Comparison of ENCODE assay signal across 7 mouse cellular contexts in the genomic region with DNA sequence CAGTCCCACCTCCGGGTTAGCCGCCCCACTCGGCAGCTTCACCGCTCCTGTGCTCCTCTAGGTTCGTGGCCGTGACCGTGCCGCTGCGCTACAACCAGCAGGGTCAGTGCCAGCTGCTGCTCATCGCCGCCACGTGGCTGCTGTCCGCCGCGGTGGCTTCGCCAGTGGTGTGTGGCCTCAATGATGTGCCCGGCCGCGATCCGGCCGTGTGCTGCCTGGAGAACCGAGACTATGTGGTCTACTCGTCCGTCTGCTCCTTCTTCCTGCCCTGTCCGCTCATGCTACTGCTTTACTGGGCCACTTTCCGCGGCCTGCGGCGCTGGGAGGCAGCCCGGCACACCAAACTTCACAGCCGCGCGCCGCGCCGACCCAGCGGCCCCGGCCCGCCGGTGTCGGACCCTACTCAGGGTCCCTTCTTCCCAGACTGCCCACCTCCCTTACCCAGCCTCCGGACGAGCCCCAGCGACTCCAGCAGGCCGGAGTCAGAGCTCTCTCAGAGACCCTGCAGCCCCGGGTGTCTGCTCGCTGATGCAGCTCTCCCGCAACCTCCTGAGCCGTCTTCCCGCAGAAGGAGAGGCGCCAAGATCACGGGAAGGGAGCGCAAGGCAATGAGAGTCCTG. TPM values are rescaled to one million over a fixed set of nuclear protein-coding genes. Genes with fewer than 3 reads are reported as not detected.
A peak's percentile ranks its signal among the peaks of the same experiment; 100 is the strongest.
DNase-seq lines count a peak whose midpoint lies in the region; ATAC-seq and TF ChIP-seq lines count a peak whose summit lies in the region.

No protein-coding gene starts in this region.

- peaks cover 9% of the 10 kb centered on the region for H3K4me1 ChIP-seq in testis, adult 2 months (ENCODE audit: control insufficient read depth, insufficient read depth, low read length)
- peaks cover 29% of the 10 kb centered on the region for H3K4me1 ChIP-seq in embryonic facial prominence, embryonic 15.5 days
- peaks cover 34% of the 10 kb centered on the region for H3K4me1 ChIP-seq in hindbrain, embryonic 15.5 days (replicated peaks)
- peaks cover 13% of the 10 kb centered on the region for H3K4me1 ChIP-seq in small intestine, adult 2 months (ENCODE audit: control insufficient read depth, insufficient read depth, insufficient read length, low read length)

- WGBS in embryonic facial prominence, embryonic 15.5 days = under 1% methylated on average over 53 of the region's 53 CpGs
- 2% methylated on average over 53 of the region's 53 CpGs for WGBS in hindbrain, embryonic 15.5 days
- WGBS in small intestine, adult 2 months = 1% methylated on average over 53 of the region's 53 CpGs

- TF ChIP-seq CTCF in testis, adult 2 months (IDR thresholded peaks at IDR 0.05; ENCODE audit: control insufficient read depth, insufficient read depth, insufficient replicate concordance, low read depth, low read length) = no peak
- TF ChIP-seq CTCF in small intestine, adult 2 months (IDR thresholded peaks at IDR 0.05; ENCODE audit: extremely low read depth, insufficient read length, insufficient replicate concordance, low read depth, low read length) = no peak

- H3K4me3 ChIP-seq in testis, adult 2 months (ENCODE audit: control insufficient read depth, low read depth, low read length) = peak overlapping the region; percentile 41
- H3K4me3 ChIP-seq in embryonic facial prominence, embryonic 15.5 days (replicated peaks) = peak overlapping the region; percentile 38
- peak overlapping the region; percentile 31 for H3K4me3 ChIP-seq in hindbrain, embryonic 15.5 days
- H3K4me3 ChIP-seq in small intestine, adult 2 months (ENCODE audit: low read depth, low read length) = peak overlapping the region; percentile 39

- ATAC-seq in embryonic facial prominence, embryonic 15.5 days (ENCODE audit: insufficient number of reproducible peaks, low FRiP score, low TSS enrichment, low read depth) = no peak
- ATAC-seq in hindbrain, embryonic 15.5 days (ENCODE audit: low FRiP score, low read depth) = no peak; the same call in 1 of the 2 replicates

- H3K27me3 ChIP-seq in testis, adult 2 months (ENCODE audit: control insufficient read depth, insufficient read depth, low read length) = no peaks in the 10 kb centered on the region
- peaks cover 49% of the 10 kb centered on the region for H3K27me3 ChIP-seq in embryonic facial prominence, embryonic 15.5 days
- H3K27me3 ChIP-seq in hindbrain, embryonic 15.5 days = peaks cover 57% of the 10 kb centered on the region
- H3K27me3 ChIP-seq in small intestine, adult 2 months (ENCODE audit: control insufficient read depth, insufficient read depth, low read length) = peaks cover 30% of the 10 kb centered on the region

- TF ChIP-seq POLR2A in testis, adult 2 months (IDR thresholded peaks at IDR 0.05; ENCODE audit: control insufficient read depth, low read depth, low read length) = no peak
- no peak for TF ChIP-seq POLR2A in small intestine, adult 2 months (IDR thresholded peaks at IDR 0.05; ENCODE audit: low read depth, low read length)

- H3K9ac ChIP-seq in embryonic facial prominence, embryonic 15.5 days = no peak overlapping the region
- no peak overlapping the region; the same call in 1 of the 2 replicates for H3K9ac ChIP-seq in hindbrain, embryonic 15.5 days

- peak overlapping the region; percentile 67 for H3K4me2 ChIP-seq in embryonic facial prominence, embryonic 15.5 days (replicated peaks)
- H3K4me2 ChIP-seq in hindbrain, embryonic 15.5 days = peak overlapping the region; percentile 62

- no peaks in the 10 kb centered on the region for H3K36me3 ChIP-seq in testis, adult 2 months (ENCODE audit: control insufficient read depth, insufficient read depth, low read length)
- peaks cover 16% of the 10 kb centered on the region for H3K36me3 ChIP-seq in embryonic facial prominence, embryonic 15.5 days
- H3K36me3 ChIP-seq in hindbrain, embryonic 15.5 days = peaks cover 7% of the 10 kb centered on the region
- H3K36me3 ChIP-seq in small intestine, adult 2 months (ENCODE audit: control insufficient read depth, insufficient read depth, low read length) = no peaks in the 10 kb centered on the region

- H3K27ac ChIP-seq in testis, adult 2 months (ENCODE audit: control insufficient read depth, insufficient read depth, low read depth, low read length) = peak overlapping the region; percentile 59
- no peak overlapping the region for H3K27ac ChIP-seq in embryonic facial prominence, embryonic 15.5 days (replicated peaks)
- H3K27ac ChIP-seq in hindbrain, embryonic 15.5 days (replicated peaks) = no peak overlapping the region
- H3K27ac ChIP-seq in small intestine, adult 2 months (ENCODE audit: insufficient read depth, low read depth, low read length) = no peak overlapping the region

- no peaks in the 10 kb centered on the region for H3K9me3 ChIP-seq in embryonic facial prominence, embryonic 15.5 days (replicated peaks)
- no peaks in the 10 kb centered on the region for H3K9me3 ChIP-seq in hindbrain, embryonic 15.5 days

- no peak for DNase-seq in testis, postnatal 14 days (ENCODE audit: low spot score)
- DNase-seq in lung, postnatal 10 days = peak; percentile 69
- DNase-seq in frontal cortex, postnatal 14 days (ENCODE audit: low spot score in 2 of 2) = no peak

RNA-seq across cellular contexts. Expression of gene Drd4, which starts 2.2 kb away (rescaled TPM):
- 11.5 and 13.0 TPM in 2 replicates for polyA plus RNA-seq in testis, adult 2 months (2012; rRNA removed)
- 0.76 and 1.1 TPM in 2 replicates for polyA plus RNA-seq in embryonic facial prominence, embryonic 15.5 days (2015; fragmentation: Nextera tagmentation; extraction: Ambion mirVana)
- polyA plus RNA-seq in hindbrain, embryonic 15.5 days (2015; fragmentation: Nextera tagmentation; extraction: Ambion mirVana) = 0.64 and 0.90 TPM in 2 replicates
- 0.04 and 0.30 TPM in 2 replicates for polyA plus RNA-seq in small intestine, adult 2 months (2012; rRNA removed)

RNA-seq across cellular contexts. Expression of gene Sct, which starts 15.0 kb away (rescaled TPM):
- polyA plus RNA-seq in testis, adult 2 months (2012; rRNA removed) = 6.4 and 8.6 TPM in 2 replicates
- polyA plus RNA-seq in embryonic facial prominence, embryonic 15.5 days (2015; fragmentation: Nextera tagmentation; extraction: Ambion mirVana) = 5.3 TPM in 2 replicates
- polyA plus RNA-seq in hindbrain, embryonic 15.5 days (2015; fragmentation: Nextera tagmentation; extraction: Ambion mirVana) = 2.8 and 4.1 TPM in 2 replicates
- polyA plus RNA-seq in small intestine, adult 2 months (2012; rRNA removed) = 337 and 777 TPM in 2 replicates

RNA-seq across cellular contexts. Expression of gene Cdhr5, which starts 17.4 kb away (rescaled TPM):
- polyA plus RNA-seq in testis, adult 2 months (2012; rRNA removed) = 0.76 and 0.91 TPM in 2 replicates
- 0.19 TPM in 1 of 2 replicates, not detected in the other for polyA plus RNA-seq in embryonic facial prominence, embryonic 15.5 days (2015; fragmentation: Nextera tagmentation; extraction: Ambion mirVana)
- not detected in 2 replicates for polyA plus RNA-seq in hindbrain, embryonic 15.5 days (2015; fragmentation: Nextera tagmentation; extraction: Ambion mirVana)
- polyA plus RNA-seq in small intestine, adult 2 months (2012; rRNA removed) = 536 and 1,345 TPM in 2 replicates

RNA-seq across cellular contexts. Expression of gene Irf7, which starts 27.7 kb away (rescaled TPM):
- 2.3 and 2.4 TPM in 2 replicates for polyA plus RNA-seq in testis, adult 2 months (2012; rRNA removed)
- 4.1 and 5.1 TPM in 2 replicates for polyA plus RNA-seq in embryonic facial prominence, embryonic 15.5 days (2015; fragmentation: Nextera tagmentation; extraction: Ambion mirVana)
- 1.5 and 6.1 TPM in 2 replicates for polyA plus RNA-seq in hindbrain, embryonic 15.5 days (2015; fragmentation: Nextera tagmentation; extraction: Ambion mirVana)
- 91.6 and 484 TPM in 2 replicates for polyA plus RNA-seq in small intestine, adult 2 months (2012; rRNA removed)

RNA-seq across cellular contexts. Expression of gene Deaf1, which starts 33.5 kb away (rescaled TPM):
- 8.3 and 9.1 TPM in 2 replicates for polyA plus RNA-seq in testis, adult 2 months (2012; rRNA removed)
- 73.5 and 82.0 TPM in 2 replicates for polyA plus RNA-seq in embryonic facial prominence, embryonic 15.5 days (2015; fragmentation: Nextera tagmentation; extraction: Ambion mirVana)
- polyA plus RNA-seq in hindbrain, embryonic 15.5 days (2015; fragmentation: Nextera tagmentation; extraction: Ambion mirVana) = 169 and 205 TPM in 2 replicates
- 14.7 and 26.0 TPM in 2 replicates for polyA plus RNA-seq in small intestine, adult 2 months (2012; rRNA removed)

Comparison
In these comparisons a context has a peak if more than half of its experiments do, and no peak if none do; other contexts are left out.
1. RNA of gene Sct, which starts 15.0 kb away (polyA plus RNA-seq): 337 to 777 TPM in small intestine, adult 2 months; 6.4 to 8.6 TPM in testis, adult 2 months, 5.3 TPM in embryonic facial prominence, embryonic 15.5 days and 2.8 to 4.1 TPM in hindbrain, embryonic 15.5 days; every median in the first group is over 10 times any median in the second.
2. RNA of gene Cdhr5, which starts 17.4 kb away (polyA plus RNA-seq): 536 to 1,345 TPM in small intestine, adult 2 months; 0.76 to 0.91 TPM in testis, adult 2 months, 0.19 TPM in embryonic facial prominence, embryonic 15.5 days and not detected in hindbrain, embryonic 15.5 days; every median in the first group is over 100 times any median in the second.
3. Peak in every context shown above with its lines, with median percentiles within 50 percentile points of each other: H3K4me3 ChIP-seq.